Mouse (Mus musculus): ENCODE data around the gene Hist1h2bf.
"Not testable (repeated sequence)": the region's sequence is repeated elsewhere in the genome, so short reads cannot be mapped to it uniquely, and the experiment has no call there.

Gene Hist1h2bf

DNA sequence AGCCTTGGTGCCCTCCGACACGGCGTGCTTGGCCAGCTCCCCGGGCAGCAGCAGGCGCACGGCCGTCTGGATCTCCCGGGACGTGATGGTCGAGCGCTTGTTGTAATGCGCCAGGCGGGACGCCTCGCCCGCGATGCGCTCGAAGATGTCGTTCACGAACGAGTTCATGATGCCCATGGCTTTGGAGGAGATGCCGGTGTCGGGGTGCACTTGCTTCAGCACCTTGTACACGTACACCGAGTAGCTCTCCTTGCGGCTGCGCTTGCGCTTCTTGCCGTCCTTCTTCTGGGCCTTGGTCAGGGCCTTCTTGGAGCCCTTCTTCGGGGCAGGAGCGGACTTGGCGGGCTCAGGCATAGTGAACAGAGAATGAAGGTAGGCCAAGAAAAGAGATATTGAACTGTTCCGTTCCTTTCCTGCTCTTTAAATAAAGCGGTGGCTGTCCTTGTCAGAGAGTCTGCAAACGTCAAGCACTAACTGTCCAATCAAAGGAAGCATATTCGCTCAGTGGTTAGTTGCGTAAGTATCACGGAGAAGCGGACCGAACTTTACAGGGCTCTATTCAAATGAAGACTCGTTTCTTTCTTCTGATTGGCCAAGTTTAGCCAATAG is 30.9 kb downstream of the Hist1h2bf start, which contains the start of gene Hist1h2bh:
Gene Hist1h2bh, minus strand, starts transcription at position 394 of the 609 bp plus-strand sequence.
- peak; percentile 77 for DNase-seq (ENCODE audit: low spot score)

DNA sequence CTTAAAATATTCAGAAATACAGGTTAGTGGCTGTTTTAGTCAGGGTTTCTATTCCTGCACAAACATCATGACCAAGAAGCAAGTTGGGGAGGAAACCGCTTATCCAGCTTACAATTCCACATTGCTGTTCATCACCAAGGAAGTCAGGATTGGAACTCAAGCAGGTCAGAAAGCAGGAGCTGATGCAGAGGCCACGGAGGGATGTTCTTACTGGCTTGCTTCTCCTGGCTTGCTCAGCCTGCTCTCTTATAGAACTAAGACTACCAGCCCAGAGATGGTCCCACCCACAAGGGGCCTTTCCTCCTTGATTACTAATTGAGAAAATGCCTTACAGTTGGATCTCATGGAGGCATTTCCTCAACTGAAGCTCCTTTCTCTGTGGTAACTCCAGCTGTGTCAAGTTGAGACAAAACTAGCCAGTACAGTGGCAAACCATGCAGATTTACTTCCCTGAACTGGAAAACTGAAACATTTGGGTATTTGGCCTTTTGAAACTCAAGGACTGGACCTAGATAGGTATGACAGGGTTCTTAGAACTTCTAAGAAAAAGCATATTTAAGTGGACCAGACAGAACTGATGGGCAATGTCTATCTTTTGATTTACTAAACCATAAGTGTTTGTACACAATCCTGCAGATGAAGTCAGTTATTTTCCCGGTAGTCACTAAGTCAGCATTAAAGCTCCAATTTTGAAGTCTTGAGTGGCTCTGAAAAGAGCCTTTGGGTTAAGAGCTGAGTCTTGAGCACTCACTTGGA is 31.6 kb downstream of the Hist1h2bf start:
- DNase-seq (ENCODE audit: low spot score): not testable (repeated sequence)

DNA sequence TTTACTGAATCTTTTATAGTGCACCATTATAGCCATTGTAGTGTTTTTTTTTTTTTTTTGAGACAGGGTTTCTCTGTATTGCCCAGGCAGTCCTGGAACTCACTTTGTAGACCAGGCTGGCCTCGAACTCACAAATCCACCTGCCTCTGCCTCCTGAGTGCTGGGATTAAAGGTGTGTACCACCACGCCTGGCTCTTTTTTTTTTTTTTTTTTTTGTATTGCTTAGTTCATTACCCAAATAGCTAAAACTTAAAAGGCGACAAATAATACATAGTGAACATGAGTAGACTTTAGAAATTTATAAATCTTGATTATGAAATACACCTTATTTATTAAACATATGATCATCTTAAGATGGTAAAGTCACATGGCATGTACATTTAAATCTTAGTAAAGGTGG is 32.5 kb downstream of the Hist1h2bf start:
- DNase-seq (ENCODE audit: low spot score): no peak

DNA sequence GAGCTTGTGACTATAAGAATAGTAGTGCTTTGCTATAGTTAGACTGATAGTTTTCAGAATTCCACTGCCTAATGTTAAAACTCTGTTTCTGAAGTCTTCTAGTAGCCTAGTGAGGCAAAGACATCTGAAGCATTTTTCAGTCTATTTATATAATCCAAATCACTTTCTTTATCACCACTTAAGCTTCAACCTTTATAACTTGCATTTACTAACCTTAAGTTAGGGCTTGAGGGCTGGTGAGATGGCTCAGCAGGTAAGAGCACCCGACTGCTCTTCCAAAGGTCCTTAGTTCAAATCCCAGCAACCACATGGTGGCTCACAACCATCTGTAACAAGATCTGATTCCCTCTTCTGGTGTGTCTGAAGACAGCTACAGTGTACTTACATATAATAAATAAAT is 34.2 kb downstream of the Hist1h2bf start:
- not testable (repeated sequence) for DNase-seq (ENCODE audit: low spot score)

DNA sequence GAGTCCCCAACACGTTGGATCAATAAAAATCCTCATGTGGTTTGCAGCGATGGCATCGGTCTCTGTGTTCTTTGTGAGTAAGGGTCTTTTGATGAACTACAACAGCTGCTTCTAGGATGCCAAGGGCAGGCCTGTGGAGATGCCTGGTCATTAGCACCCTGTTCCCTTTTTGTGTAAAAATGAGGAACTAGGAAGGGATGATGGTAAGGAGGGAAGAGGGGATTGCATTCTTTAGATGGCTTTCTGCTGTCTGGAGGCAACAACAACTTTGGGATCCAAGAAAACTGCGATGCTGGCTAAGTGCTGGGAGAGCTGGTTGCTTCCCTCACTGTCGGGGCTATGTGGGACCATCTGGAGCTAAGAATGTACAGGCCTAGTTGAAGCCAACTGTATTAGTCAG is 35.7 kb downstream of the Hist1h2bf start:
- DNase-seq (ENCODE audit: low spot score): no peak

DNA sequence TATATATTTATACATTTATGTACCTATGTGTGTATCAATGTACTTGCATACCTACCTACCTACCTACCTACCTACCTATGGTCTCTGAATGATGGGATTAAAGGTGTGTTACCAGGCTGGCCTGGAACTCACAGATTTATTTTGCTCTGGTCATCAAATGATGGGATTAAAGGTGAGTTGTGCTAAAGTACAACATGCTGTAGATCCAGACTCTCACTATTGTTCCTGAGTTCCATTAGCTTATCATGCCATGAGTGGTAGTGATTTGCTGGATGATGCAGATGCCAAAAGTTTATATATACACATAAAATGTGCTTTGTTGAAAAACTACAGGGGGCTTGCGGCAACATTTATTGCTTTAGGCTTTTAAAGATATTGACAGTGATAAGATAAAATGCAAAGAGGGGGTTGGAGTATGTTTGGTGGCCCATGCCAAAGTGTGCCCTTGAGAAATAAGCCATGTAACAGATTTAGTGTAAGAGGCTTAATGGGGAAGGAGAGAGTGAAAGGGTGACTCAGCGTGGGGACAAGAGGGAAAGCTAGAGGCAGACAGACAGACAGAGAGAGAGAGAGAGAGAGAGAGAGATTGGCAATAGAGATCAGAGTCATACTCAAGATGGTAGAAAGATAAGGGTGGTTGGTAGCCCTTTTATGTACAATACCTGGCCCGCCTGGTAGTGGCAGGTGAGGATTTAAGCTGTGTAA is 36.8 kb downstream of the Hist1h2bf start:
- DNase-seq (ENCODE audit: low spot score): no peak

DNA sequence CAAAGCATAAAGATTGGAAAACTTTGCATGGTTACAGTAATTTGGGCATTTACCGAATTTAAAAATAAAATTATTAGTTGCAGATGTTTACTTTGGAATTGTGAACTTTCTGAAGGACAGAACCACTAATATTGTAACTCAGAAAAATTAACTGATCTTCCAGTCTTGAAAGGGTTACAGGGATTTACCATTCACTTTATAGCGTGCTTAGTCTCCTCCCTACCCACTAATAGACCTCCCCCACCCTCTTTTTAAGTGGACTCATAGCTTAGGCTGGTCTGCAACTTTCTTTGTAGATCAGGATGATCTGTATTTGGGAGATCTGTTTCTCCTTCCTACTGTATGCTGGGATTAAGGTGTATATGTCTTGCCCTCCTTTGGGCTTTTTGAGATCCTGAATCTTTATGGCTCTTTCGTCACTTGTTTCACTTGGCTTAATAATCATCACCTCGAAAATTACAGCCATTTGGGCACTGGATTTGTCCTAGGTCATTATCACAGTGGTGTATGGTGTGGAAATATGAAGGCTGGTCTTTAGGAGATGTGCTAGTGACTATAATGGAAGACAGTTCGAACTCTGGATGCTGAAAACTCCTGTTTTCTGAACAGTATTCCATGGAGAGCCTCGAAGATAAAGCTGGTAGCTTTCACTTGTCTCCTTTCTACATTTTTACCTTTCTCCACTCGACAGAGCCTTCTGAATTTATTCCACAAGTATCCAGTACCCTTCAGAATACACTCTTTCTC is 37.7 kb downstream of the Hist1h2bf start:
- no peak for DNase-seq (ENCODE audit: low spot score)

DNA sequence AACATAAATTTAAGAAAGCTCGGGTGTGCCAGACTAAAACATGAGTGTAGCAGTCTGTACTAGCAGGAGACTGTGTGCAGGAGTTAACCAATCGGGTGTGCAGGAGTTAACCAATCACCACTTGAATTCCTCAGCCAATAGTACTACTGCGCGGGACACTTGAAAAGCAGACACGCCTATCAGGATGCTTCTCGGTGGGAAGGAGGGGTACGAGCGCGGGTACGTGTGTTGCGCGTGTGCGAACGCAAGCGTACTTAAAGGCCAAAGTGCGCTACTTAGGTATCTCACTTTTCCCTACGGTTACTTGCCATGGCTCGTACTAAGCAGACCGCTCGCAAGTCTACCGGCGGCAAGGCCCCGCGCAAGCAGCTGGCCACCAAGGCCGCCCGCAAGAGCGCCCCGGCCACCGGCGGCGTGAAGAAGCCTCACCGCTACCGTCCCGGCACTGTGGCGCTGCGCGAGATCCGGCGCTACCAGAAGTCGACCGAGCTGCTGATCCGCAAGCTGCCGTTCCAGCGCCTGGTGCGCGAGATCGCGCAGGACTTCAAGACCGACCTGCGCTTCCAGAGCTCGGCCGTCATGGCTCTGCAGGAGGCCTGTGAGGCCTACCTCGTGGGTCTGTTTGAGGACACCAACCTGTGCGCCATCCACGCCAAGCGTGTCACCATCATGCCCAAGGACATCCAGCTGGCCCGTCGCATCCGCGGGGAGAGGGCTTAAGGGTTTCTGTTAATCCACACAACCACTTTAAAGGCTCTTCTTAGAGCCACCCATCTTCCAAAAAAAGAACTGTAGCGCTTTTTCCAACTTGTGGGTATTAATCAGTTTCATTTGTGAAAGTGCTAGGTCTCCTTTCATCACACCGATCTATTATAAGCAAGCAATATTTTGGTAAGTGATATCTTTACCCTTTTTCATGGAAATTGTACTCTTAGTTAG is 38.6 kb downstream of the Hist1h2bf start, which contains the start of gene Hist1h3g:
Gene Hist1h3g, plus strand, starts transcription at position 286 of the 939 bp plus-strand sequence.
- DNase-seq (ENCODE audit: low spot score): peak; percentile 80

DNA sequence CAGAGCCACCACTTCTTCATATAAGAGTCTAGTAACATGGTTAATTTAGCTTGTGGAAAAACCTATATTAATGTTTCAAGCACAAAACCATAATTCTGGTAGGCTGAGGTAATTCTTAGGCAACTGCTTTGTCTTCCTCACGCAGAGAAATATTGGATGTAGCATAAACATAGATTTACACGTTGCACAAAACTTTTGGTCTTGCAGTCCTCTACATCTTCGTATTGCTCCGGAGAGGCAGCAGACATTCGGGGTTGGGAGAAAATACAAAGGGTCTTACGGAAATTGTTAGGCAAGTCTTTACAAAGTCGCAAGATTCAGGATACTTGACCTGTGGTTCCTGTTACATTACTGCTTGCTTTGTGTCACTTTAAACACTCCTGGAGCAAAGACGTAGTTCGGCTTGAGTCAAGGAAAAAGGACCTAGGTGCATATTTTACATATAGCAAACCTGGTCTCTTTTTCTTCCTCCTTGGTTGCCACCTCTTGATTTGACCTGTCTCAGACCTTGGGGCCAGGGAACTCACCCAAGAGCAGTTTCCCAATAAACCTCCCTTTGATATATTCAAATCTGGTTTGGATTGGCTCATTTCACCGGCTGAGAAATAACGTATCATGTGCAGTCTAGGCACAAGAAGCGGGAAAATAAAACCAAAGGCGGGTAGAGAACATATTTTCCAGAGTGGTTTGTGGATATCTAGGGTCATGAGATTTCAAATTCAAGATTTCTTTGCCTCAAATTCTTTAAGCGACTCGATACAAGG is 39.4 kb downstream of the Hist1h2bf start:
- DNase-seq (ENCODE audit: low spot score): peak; percentile 46

DNA sequence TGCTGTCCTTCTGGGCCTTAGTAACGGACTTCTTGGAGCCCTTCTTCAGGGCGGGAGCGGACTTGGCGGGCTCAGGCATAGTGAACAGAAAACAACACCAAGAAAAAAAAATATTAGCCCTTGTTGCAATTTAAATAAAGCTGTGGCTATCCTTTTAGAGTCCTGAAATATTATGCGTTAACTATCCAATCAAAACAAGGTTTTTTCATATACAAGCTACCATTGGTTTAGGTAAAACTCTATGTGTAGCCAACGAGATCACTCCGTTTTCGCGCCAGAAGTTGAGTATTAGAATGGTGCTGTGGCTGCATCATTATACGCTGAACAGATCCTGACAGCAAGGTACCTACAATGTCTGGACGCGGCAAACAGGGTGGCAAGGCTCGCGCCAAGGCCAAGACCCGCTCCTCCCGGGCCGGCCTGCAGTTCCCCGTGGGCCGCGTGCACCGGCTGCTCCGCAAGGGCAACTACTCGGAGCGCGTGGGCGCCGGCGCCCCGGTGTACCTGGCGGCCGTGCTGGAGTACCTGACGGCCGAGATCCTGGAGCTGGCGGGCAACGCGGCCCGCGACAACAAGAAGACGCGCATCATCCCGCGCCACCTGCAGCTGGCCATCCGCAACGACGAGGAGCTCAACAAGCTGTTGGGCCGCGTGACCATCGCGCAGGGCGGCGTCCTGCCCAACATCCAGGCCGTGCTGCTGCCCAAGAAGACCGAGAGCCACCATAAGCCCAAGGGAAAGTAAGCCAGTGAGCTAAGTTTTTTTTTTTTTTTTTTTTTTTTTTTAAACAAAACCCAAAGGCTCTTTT is 40.2 kb downstream of the Hist1h2bf start, which contains the start of gene Hist1h2af:
Gene Hist1h2af, plus strand, starts transcription at position 347 of the 808 bp plus-strand sequence.
- peak; percentile 75 for DNase-seq (ENCODE audit: low spot score)

DNA sequence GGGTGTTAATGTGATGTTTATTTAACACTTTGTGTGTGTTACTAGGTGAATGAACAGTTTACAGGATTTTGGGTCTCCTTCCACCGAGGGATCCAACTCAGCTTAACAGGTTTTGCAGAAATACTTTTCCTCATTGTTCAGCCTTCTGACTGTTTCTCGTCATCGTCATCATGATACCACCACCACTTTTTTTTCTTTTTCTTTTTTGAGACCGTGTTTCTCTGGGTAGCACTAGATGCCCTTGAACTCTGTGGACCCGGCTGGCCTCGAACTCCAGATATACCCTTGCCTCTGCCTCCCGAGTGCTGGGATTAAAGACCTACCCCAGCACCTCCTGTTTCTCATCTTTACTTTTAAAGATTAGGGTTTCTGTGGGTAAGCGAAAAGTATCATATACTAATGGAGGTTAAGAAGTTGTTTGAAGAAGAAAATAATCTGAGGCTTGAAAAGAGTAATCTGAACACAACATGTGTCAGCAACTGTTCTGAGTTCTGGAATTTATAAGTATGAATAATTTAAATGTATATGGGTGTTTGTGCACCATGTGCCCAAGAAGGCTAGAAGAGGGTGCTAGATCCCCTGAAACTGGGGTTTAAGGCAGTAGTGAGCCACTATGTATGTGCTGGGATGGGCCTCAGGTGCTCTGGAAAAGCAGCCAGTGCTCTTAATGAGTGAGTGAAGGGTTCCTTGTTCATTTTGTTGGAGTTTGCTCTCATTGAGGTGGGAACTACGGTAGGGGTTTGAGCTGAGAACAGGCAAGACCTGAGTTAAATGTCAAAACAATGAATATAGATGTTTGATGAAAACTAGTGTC is 41.5 kb downstream of the Hist1h2bf start:
- DNase-seq (ENCODE audit: low spot score): no peak

DNA sequence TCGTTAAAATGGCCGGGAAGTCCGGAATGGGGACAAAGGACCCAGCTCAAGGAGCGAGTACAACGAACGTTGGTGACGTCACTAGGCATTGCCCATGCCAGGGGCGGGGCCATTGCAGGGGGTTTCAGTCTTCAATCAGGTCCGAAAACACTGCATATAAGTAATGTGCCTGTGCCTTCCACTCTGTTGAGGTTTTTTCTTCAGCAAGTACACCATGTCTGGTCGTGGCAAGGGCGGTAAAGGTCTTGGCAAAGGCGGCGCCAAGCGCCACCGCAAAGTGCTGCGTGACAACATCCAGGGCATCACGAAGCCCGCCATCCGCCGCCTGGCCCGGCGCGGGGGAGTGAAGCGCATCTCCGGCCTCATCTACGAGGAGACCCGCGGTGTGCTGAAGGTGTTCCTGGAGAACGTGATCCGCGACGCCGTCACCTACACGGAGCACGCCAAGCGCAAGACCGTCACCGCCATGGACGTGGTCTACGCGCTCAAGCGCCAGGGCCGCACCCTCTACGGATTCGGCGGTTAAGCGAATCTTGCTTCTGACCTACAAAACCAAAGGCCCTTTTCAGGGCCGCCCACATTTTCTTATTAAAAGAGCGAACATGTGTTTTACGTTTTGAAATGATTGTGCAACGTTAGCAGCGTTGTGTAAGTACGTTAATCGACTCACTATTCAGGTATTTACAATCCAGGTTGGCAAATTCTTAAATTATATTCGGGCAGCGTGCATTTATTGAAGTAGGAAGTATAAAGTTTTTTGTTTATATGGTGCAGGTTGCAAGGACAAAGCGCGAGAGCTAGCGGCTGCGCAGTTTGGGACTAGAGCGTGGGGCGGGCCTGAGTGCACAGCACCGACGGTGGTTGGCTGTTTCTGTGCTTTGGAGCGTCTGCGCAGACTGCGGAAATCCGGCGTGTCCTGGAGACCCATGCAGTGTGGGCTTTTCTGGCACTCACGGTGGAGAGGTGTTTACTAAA is 42.8 kb downstream of the Hist1h2bf start, which contains the start of gene Hist1h4h:
Gene Hist1h4h, plus strand, starts transcription at position 150 of the 975 bp plus-strand sequence.
- peak; percentile 99 for DNase-seq (ENCODE audit: low spot score)

DNA sequence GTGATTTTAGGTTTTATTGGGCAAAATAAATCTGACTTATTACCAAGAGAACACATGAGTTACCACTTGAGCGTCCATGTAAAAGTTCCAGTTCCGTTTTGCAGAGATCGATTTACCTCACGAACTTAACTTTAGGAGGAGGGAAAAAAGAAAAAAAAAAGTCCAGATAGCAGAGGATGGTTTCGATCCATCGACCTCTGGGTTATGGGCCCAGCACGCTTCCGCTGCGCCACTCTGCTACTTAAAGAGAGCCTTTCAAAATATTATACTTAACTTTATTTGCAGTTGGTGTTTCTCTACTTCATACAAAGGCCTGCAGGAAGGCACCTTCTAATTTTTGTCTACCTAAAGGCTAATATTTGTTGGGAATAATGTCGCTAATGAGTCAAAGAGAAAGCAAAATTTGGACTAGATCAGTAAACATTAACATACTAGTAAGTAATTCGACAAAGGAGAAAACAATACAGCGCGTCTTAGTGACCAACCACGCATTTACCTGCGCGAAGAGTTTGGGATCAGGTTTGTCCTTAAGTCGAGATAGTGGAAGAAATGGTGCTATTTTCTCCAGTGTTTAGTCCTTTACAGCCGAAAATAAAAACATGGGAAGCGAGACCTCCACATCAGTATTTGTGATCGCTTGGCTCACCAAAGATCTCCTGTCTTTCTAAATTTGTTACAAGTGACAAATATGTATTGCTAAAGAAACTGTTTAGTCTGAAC is 43.7 kb downstream of the Hist1h2bf start:
- peak; percentile 72 for DNase-seq (ENCODE audit: low spot score)

DNA sequence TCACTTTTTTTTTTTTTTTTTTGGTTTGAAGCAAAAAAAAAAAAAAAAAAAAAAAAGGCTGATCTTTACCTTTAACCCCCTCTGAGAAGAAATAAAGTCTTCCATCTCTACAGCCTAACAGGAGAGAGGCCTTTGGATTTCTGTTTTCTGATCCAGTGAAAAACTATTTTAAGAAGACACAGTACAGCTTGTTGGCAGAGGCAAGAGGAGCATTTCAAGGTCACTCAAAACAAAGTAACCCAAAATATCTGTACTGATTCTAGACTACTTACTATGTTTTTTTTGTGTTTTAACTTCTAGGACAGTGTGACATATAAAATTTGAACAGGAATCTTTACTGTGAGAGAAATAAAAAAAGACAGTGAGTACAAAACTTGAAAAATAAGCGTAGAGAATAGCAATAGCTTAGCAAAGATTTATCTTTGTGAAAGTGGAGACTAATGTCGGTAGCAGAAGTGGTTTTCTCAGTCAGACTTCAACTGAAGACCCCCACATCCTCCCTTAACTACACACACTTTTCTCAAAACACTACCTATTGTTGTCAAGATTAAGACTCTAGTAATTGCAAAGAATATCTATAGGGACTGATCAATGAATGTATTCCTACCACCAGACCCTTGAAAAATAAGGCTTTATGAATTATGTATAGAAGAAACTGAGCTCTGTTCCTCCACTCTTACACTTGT is 44.4 kb downstream of the Hist1h2bf start:
- DNase-seq (ENCODE audit: low spot score): no peak

DNA sequence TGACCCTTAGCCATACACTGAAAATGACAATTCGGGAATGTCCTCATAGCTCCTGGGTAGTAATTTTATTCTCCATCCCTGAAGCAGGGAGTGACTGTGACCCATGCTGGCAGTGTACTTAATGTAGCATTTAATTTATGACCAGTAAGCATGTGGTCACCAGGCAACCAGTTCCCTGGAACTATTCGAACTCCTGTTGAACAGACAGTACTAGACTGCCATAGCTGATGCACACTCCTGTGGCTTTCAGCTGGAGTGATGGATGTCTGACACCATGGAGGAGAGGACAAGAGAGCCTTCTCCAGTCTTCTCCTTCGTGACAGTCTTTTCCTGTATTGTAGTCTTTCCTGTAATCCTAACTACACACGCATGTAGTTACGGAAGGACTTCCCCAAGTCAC is 45.0 kb downstream of the Hist1h2bf start:
- no peak for DNase-seq (ENCODE audit: low spot score)

DNA sequence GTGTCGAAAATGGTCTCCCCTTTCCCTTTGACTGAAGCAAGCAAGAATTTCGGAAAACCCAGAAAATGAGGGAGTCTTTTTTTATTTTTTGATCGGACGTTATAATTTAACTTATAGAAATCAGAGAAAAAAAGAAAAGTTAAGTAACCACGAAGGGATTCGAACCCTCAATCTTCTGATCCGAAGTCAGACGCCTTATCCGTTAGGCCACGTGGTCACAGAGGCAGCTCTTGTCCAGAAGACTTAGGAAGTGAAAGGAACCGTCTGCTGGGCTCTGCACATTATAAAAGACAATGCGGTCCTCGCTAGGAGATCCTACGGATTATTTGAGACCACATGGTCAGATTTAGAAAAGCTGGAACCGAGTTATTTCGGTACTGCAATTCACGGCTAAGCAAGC is 47.7 kb downstream of the Hist1h2bf start:
- peak; percentile 82 for DNase-seq (ENCODE audit: low spot score)

All from spleen, adult 12 weeks (tissue).